Mouse (Mus musculus) limb, embryonic 15.5 days (tissue): ENCODE measurements at regions not wholly inside any gene's neighbourhood (a gene's known extent, or its start where the extent isn't known, plus 50 kb on each side); places are given as distances from the start of the nearest gene placed in this dataset.
"Not testable (repeated sequence)": the region's sequence is repeated elsewhere in the genome, so short reads cannot be mapped to it uniquely, and the experiment has no call there.

ENCODE experiments used
- ATAC-seq: fragments of 200-750 bp; cut with Nextera tagmentation; 2 replicates; pipeline ENCODE4 v1.8.0; 2017; ENCODE audit warnings: low read depth, moderate TSS enrichment; ENCODE audit not compliant: insufficient number of reproducible peaks, low FRiP score, low TSS enrichment
- H3K27ac ChIP-seq: fragments of 300-500 bp; sonication (generic); 2 replicates; pipeline ENCODE4 v1.5.1; 2015; ENCODE audit warnings: moderate library complexity, mild to moderate bottlenecking, inconsistent platforms
- H3K27me3 ChIP-seq: fragments of 300-500 bp; sonication (generic); 2 replicates; pipeline ENCODE4 v1.6.1; 2015; ENCODE audit warnings: inconsistent platforms
- H3K36me3 ChIP-seq: fragments of 300-500 bp; sonication (generic); 2 replicates; pipeline ENCODE4 v1.6.1; 2015; ENCODE audit warnings: inconsistent platforms
- H3K4me1 ChIP-seq: fragments of 300-500 bp; sonication (generic); 2 replicates; pipeline ENCODE4 v1.6.1; 2015; ENCODE audit warnings: inconsistent platforms
- H3K4me2 ChIP-seq: fragments of 300-500 bp; sonication (generic); 2 replicates; pipeline ENCODE4 v1.6.1; 2015; ENCODE audit warnings: mild to moderate bottlenecking, inconsistent platforms
- H3K4me3 ChIP-seq: fragments of 300-500 bp; sonication (generic); 2 replicates; pipeline ENCODE4 v1.5.1; 2015; ENCODE audit warnings: mild to moderate bottlenecking, inconsistent platforms
- H3K9ac ChIP-seq: fragments of 300-500 bp; sonication (generic); 2 replicates; pipeline ENCODE4 v1.6.1; 2015; ENCODE audit warnings: inconsistent platforms
- H3K9me3 ChIP-seq: fragments of 300-500 bp; sonication (generic); 2 replicates; pipeline ENCODE4 v1.6.1; 2016; ENCODE audit warnings: inconsistent platforms
- WGBS: fragments of 180-500 bp; shearing (Covaris S2); methylation state at CpG from one replicate; pipeline ENCODE4 v1.1.7; 2015; 5-methylcytosine and 5-hydroxymethylcytosine counted together

DNA sequence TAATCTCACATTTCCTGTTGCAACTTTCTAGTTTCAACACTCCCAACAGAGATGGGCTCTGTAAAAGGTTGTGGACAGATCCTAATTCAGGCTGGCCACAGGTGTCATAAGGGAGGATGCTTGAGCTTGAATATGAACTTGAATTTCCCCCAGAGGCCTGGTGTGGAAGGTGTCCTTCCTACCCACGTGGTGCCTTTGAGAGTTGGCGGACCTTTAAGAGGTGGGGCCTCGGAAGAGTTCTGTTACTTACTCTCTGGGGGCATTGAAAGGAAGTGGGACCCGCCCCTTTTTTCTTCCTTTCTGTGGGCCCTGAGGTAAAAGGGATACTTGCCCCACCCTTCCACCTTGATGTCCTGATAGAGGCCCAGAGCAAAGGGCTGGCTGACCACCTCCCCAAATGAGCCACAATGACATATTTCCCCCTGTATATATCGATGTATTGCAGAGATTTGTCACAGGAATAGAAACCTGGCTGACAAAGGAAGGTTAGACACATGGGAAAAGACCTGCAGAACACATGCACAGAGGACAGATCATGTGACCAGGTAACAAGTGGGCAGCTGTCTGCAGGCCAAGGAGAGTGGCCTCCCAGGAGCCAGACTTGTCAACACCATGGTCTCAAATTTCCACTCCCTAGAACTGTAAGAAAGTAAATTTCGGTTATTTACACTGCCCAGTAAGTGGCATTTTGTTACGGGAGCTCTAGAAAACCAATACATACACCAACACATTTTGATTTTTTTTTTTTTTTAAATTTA, 84.2 kb upstream of the Klf13 start:
- Histone ChIP-seq H3K4me2 (no peak overlapping the region), H3K9ac (no peak overlapping the region), H3K9me3 (no peaks in the 10 kb centered on the region), H3K4me3 (no peak overlapping the region), H3K27ac (no peak overlapping the region), H3K36me3 (no peaks in the 10 kb centered on the region), H3K4me1 (peaks cover 12% of the 10 kb centered on the region), H3K27me3 (no peaks in the 10 kb centered on the region)
- ATAC-seq, result no peak
- 60% methylated on average over 7 of the region's 7 CpGs for WGBS

DNA sequence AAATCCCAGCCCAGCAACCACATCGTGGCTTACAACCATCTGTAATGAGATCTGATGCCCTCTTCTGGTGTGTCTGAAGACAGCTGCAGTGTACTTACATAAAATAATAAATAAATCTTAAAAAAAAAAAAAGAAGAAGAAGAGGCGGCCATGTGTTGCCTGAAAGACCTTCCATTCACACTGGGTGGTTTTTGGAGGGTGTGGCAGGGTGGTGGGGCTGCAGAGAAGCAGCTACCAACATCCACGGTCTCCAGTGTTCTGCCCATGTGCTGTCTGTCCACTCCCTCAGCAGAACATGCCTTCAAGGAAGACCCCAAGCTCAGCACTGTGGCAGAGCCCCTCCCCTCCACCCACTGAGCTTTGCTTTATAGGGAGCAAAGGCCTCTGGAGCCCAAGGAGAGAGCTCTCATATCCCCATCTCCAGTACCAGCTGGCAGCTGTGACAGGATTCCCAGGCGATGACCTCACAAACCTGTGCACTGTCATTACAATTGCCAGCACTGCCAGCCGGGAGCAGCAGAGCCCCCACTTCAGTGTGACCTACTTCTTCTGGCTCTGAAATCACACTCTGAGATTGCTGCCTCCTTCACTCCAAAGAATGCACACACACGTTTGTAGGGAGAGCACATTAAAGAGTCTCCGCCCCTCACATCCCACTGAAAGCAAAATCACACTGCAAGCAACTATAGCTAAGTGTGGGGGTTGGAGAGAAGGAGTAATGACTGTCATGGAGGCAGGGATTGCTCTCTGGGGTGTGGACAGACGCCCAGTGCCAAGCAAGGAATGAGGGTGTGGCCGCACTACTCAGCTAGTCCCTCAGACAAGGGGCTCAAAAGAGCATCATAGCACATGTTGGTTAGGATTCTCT, 82.8 kb upstream of the Klf13 start:
- H3K27ac ChIP-seq, result no peak overlapping the region
- 53% methylated on average over 9 of the region's 9 CpGs for WGBS
- H3K27me3 ChIP-seq, result no peaks in the 10 kb centered on the region
- H3K4me1 ChIP-seq, result peaks cover 16% of the 10 kb centered on the region
- H3K9ac ChIP-seq, result no peak overlapping the region
- no peak overlapping the region for H3K4me3 ChIP-seq
- H3K36me3 ChIP-seq, result no peaks in the 10 kb centered on the region
- no peak for ATAC-seq
- no peak overlapping the region for H3K4me2 ChIP-seq
- no peaks in the 10 kb centered on the region for H3K9me3 ChIP-seq

DNA sequence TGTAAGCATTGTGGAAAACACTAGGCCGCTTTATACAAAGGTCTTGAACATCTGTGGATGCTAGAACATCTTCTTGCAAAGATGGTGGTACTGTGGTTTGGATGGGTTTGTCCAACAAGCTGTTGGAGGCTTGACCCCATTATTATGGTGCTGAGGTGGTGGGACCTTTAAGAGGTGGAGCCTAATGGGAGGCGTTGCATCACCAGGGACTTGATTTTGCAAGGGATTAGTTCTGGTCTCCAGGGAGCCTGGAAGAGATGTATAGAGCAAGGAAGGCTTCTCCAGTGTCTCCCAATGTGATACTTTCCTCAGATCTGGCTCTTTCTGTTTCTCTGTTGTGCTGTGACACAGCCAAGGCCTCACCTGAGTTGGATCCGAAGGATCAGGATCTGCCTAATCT, 79.4 kb upstream of the Klf13 start:
- Histone ChIP-seq H3K36me3 (no peaks in the 10 kb centered on the region), H3K27ac (no peak overlapping the region), H3K9ac (no peak overlapping the region), H3K4me2 (no peak overlapping the region), H3K4me1 (peaks cover 16% of the 10 kb centered on the region), H3K27me3 (no peaks in the 10 kb centered on the region), H3K4me3 (no peak overlapping the region), H3K9me3 (no peaks in the 10 kb centered on the region)
- WGBS, result 78% methylated on average over 3 of the region's 3 CpGs
- ATAC-seq, result no peak

DNA sequence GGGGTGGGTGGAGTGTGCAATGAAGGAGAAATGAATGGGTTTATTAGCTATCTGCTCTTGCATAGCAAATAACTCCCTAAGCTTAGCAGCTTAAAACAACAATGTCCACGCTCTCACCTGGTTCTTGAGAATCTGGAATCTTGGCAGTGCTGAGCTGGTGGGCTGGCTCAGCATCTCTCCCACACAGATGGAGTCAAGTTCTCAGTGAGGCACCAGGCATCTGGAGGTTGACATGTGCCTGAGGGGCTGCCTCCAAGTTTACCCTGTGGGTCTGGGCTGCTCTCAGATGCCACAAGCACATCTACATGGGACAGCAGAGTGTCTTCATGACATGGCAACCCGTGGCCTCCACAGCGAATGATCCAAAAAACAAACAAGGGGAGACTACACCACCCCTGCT, 78.2 kb upstream of the Klf13 start:
- no peaks in the 10 kb centered on the region for H3K9me3 ChIP-seq
- H3K27ac ChIP-seq, result no peak overlapping the region
- no peak overlapping the region for H3K4me2 ChIP-seq
- no peaks in the 10 kb centered on the region for H3K27me3 ChIP-seq
- WGBS, result 72% methylated on average over 3 of the region's 3 CpGs
- H3K4me1 ChIP-seq, result peaks cover 10% of the 10 kb centered on the region
- no peak overlapping the region for H3K4me3 ChIP-seq
- no peak overlapping the region for H3K9ac ChIP-seq
- ATAC-seq, result no peak
- H3K36me3 ChIP-seq, result no peaks in the 10 kb centered on the region

DNA sequence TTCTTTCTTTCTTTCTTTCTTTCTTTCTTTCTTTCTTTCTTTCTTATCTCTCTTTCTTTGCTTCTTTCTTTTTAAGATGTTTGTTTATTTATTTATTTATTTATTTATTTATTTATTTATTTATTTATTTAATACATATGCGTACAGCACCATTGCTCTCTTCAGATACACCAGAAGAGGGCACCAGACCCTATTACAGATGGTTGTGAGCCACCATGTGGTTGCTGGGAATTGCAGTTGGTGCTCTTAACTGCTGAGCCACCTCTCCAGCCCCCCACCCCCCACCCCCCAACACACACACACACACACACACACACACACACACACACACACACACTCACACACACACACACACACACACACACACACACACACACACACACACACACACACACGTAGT, 76.4 kb upstream of the Klf13 start:
- not testable (repeated sequence) for H3K27ac ChIP-seq, ATAC-seq, H3K36me3 ChIP-seq, H3K9ac ChIP-seq, H3K4me3 ChIP-seq, H3K4me1 ChIP-seq, H3K27me3 ChIP-seq, H3K9me3 ChIP-seq, H3K4me2 ChIP-seq
- 89% methylated on average over 2 of the region's 2 CpGs for WGBS

DNA sequence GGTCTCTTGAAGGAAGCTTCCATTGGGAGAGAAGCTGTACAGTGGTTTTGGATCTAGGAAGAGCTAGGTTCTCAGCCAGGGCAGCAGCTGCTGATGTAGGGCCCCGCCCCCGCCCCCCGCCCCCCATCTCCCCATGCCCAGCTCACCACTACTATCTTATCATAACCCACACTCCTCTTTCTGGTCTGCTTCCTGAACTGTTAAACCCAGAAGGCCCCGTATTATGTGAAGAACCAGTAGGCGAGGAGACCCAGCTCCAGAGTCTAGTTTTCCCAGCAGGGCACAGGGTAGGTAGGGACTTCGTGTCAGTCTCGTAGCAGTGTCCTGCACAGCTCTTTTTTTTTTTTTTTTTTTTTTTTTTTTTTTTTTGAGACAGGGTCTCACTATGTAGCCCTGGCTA, 75.5 kb upstream of the Klf13 start:
- peaks cover 4% of the 10 kb centered on the region; the same call in 1 of the 2 replicates for H3K4me1 ChIP-seq
- WGBS, result 86% methylated on average over 7 of the region's 7 CpGs
- no peaks in the 10 kb centered on the region for H3K27me3 ChIP-seq
- H3K4me2 ChIP-seq, result no peak overlapping the region
- ATAC-seq, result no peak
- no peak overlapping the region for H3K4me3 ChIP-seq
- H3K9ac ChIP-seq, result no peak overlapping the region
- H3K9me3 ChIP-seq, result no peaks in the 10 kb centered on the region
- H3K27ac ChIP-seq, result no peak overlapping the region
- H3K36me3 ChIP-seq, result no peaks in the 10 kb centered on the region

DNA sequence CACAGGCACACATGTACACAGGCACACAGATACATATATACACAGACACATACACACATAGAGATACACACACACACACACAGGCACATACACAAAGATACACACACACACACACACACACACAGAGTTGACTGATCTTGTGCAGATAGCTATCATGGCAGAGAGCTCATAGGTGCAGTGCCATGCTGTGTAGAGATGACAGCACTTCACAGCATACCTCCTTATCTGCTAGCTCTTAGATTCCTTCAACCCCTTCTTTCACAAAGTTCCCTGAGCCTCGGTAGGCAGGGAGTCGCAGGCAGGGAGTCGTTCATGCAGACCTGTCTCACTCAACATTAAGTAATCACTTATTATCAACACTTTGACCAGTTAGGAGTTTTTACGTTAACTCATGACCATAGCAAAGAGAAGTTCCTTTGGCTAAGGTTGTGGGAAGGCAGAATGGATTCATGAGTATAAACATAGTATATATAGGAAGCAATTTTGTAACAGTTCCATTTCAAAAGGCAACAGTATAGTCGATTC, 74.4 kb upstream of the Klf13 start:
- no peak overlapping the region for H3K4me3 ChIP-seq
- H3K27ac ChIP-seq, result no peak overlapping the region
- no peak for ATAC-seq
- no peak overlapping the region for H3K9ac ChIP-seq
- 76% methylated on average over 5 of the region's 5 CpGs for WGBS
- H3K4me1 ChIP-seq, result peaks cover 4% of the 10 kb centered on the region; the same call in 1 of the 2 replicates
- no peaks in the 10 kb centered on the region for H3K27me3 ChIP-seq
- no peak overlapping the region for H3K4me2 ChIP-seq
- H3K36me3 ChIP-seq, result no peaks in the 10 kb centered on the region
- no peaks in the 10 kb centered on the region for H3K9me3 ChIP-seq

DNA sequence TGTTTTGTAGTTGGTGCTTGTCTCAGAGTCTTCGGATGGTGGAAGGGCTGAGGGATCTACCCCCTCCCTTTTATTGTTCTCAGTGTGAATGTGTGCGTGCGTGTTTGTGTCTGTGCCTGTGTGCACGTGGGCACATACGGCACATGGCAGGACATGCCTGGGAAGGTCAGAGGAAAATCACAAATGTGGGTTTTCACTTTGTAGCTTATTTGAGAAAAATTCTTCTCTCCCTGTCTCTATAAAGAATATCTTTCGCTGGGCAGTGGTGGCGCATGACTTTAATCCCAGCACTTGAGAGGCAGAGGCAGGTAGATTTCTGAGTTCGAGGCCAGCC, 73.5 kb upstream of the Klf13 start:
- H3K4me1 ChIP-seq, result peaks cover 4% of the 10 kb centered on the region; the same call in 1 of the 2 replicates
- no peaks in the 10 kb centered on the region for H3K9me3 ChIP-seq
- WGBS, result 76% methylated on average over 8 of the region's 8 CpGs
- no peak overlapping the region for H3K9ac ChIP-seq
- H3K27ac ChIP-seq, result no peak overlapping the region
- ATAC-seq, result no peak
- H3K36me3 ChIP-seq, result no peaks in the 10 kb centered on the region
- H3K4me3 ChIP-seq, result no peak overlapping the region
- H3K4me2 ChIP-seq, result no peak overlapping the region
- H3K27me3 ChIP-seq, result no peaks in the 10 kb centered on the region

DNA sequence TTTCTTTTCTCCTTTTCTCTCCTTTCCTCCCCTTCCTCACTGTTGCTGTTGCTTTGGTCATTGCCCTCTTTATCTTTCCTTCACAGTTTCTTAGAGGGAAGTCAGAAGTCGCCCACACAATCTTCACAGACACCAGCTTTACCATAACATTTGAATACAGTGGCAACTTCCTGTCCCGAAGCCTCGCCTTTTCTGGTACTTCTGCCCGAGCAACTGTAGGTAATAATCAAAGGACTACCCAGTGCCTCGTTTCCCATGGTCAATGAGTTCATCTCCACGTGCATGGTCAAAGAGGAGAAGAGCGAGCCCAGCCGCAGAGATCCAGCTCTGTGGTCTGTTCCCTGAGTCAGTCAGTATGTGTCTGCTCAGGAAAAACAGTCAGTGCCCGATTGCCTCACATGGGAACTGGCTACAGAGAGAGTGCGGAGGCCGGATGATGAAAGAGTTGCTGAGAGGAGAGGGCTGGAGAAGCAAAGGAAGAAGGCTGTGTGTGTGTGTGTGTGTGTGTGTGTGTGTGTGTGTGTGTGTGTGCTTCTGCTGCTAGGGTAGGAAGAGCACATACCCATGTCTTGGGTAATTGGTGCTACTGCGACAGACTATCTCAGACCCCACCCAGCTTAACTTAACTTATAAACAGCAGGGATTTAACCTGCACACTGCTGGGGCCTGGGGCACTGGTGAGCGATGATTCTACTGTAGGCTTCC, 73.0 kb upstream of the Klf13 start:
- no peaks in the 10 kb centered on the region for H3K27me3 ChIP-seq
- no peak overlapping the region for H3K4me3 ChIP-seq
- WGBS, result 62% methylated on average over 13 of the region's 13 CpGs
- ATAC-seq, result no peak
- 0 out of 2 replicates have a peak overlapping the region, but pooled peaks have one; percentile 0 for H3K27ac ChIP-seq
- no peaks in the 10 kb centered on the region for H3K9me3 ChIP-seq
- H3K9ac ChIP-seq, result no peak overlapping the region
- H3K36me3 ChIP-seq, result no peaks in the 10 kb centered on the region
- no peak overlapping the region for H3K4me2 ChIP-seq
- no peaks in the 10 kb centered on the region for H3K4me1 ChIP-seq

DNA sequence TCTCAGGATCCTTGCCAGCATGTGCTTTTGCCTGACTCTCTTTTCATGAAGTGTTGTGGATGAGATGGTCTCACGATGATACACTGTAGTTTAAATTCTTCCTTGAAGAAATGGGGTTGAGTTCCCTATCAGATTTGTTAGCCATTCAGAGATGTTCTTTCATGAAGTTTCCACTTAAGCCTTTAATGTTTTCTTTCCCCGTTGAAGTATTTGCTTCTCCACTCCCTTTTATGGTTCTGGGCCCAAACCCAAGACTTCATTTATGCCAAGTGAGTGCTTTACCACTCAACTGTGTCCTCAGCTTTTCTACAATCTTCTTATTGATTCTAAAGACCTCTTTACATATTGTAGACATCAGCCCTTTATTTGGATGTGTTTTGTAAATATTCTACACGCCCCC, 71.9 kb upstream of the Klf13 start:
- Histone ChIP-seq H3K4me2 (no peak overlapping the region), H3K4me3 (no peak overlapping the region), H3K27me3 (no peaks in the 10 kb centered on the region), H3K9ac (no peak overlapping the region), H3K27ac (no peak overlapping the region), H3K9me3 (no peaks in the 10 kb centered on the region), H3K36me3 (no peaks in the 10 kb centered on the region), H3K4me1 (no peaks in the 10 kb centered on the region)
- no peak for ATAC-seq
- 60% methylated on average over 3 of the region's 3 CpGs for WGBS

DNA sequence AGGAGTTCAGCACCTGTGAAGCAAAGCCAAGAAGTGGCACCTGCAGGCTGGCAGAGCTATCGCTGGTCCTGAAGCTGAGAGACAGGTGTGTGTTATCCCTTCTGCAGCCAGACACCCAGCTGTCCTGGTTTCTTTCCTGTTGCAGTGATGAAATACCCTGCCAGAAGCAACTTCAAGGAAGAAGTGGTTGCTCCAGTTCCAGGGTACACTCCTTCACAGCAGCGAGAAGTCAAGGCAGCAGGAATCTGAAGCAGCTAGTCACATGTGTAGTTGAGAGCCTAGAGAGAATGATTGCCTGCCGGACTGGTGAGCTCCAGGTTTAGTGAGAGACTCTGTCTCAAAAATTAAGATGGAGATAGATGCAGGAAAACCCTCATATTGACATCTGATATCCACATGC, 69.1 kb upstream of the Klf13 start:
- Histone ChIP-seq H3K4me1 (no peaks in the 10 kb centered on the region), H3K4me2 (no peak overlapping the region), H3K9ac (no peak overlapping the region), H3K9me3 (no peaks in the 10 kb centered on the region), H3K27ac (no peak overlapping the region), H3K27me3 (no peaks in the 10 kb centered on the region), H3K36me3 (no peaks in the 10 kb centered on the region), H3K4me3 (no peak overlapping the region)
- 66% methylated on average over 3 of the region's 3 CpGs for WGBS
- no peak for ATAC-seq

DNA sequence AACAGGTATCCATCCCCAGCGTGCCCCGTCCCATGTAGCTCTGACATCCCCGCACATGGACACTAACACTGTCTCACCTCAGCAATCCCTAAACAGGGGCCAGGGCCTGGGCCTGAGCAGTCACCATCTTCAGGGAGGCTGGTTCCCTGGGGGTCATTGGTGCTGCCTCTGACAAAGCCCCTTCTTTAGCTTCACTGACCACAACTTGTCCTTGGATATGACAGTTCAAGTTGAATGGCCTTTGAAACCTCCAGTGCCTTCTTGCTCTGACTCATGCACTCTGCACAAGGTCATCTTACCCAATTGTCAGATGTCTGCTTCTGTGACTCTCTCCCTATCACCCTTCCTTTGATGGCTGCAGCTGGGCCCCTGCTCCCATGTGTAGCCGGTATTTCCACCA, 68.2 kb upstream of the Klf13 start:
- WGBS, result 85% methylated on average over 4 of the region's 4 CpGs
- H3K9ac ChIP-seq, result no peak overlapping the region
- no peak for ATAC-seq
- no peak overlapping the region for H3K4me3 ChIP-seq
- no peak overlapping the region for H3K27ac ChIP-seq
- H3K4me1 ChIP-seq, result no peaks in the 10 kb centered on the region
- no peaks in the 10 kb centered on the region for H3K27me3 ChIP-seq
- no peaks in the 10 kb centered on the region for H3K9me3 ChIP-seq
- H3K4me2 ChIP-seq, result no peak overlapping the region
- H3K36me3 ChIP-seq, result no peaks in the 10 kb centered on the region
